Mouse (Mus musculus) telencephalon, adult 2 months (tissue): Measurements from ENCODE around the gene Mnt.

Source experiments
- DNase-seq: peaks from one replicate; pipeline ENCODE4 v3.0.0-alpha.2; 2011; ENCODE audit warnings: low read depth, low spot score

Mnt gene

GRCm38 (mm10) chr11:74831606-74832451, 1.1 kb downstream of the Mnt start:
- peak; percentile 93 for DNase-seq

DNA sequence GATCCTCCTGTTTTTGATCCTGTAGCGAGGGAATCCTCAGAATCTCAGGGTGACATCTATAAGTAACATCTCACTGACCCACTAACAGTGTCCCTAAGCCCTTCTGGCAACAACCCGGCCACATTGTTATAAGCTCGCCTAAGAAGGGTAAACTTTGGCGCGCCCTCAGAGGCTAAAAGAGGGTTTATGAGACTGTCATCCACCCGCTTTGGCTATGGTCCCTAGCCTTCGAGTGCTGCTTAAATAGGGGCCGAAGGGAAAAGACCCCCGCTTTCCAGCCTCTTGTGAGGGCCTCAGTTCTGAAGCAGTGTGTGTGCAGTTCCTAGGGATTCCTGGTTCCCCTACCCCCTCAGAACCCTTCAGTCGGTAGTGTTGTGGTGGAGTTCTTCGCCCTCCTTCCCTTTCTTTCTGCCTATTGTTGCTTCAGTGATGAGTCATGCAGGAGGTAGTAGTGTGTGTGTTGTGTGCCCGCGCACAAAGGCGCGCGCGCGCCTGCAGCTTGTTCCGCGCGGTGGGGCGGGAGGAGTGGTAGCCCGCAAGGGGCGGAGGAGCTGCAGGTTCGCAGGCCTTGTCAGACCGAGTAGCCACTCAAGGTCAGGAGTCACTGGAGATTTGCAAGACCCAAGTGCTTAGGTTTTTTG, 1.9 kb downstream of the Mnt start:
- peak; percentile 65 for DNase-seq

- no peak for DNase-seq
Observed at GRCm38 (mm10) chr11:74833536-74834358, 3.0 kb downstream of the Mnt start.

GRCm38 (mm10) chr11:74834359-74834638, 3.6 kb downstream of the Mnt start:
- DNase-seq, result no peak

DNA sequence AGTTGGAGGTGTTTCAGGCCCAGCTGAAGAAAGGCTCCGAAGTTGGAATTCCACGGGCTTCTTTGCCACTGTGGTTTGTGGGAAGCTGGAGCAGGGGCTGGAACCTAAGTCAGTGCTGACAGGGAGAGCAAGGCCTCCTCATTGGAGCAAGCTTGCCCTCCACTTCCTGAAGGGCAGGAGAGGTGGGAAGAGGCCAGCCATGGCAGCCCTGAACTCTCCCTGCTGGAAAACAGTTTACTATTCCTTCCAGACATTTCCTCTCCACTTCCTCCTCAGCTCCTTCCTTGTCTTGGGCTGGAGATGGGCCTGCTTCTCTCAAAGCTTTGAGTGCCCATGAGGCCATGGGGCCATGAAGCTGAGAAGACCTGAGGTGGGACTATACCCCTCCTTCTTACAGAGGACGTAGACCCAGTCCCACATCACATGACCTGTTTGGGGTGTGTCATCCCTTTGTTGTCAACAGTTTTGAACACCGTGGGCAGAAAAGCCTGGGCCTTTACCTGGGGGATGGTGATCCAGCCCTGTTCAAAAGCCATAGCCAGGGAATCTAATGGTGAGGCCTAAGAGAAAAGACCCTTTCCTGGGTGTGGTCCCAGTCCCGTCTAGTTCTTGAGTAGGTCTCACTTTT, 4.0 kb downstream of the Mnt start:
- no peak for DNase-seq

GRCm38 (mm10) chr11:74835593-74836224, 5.0 kb downstream of the Mnt start:
- DNase-seq, result no peak

DNA sequence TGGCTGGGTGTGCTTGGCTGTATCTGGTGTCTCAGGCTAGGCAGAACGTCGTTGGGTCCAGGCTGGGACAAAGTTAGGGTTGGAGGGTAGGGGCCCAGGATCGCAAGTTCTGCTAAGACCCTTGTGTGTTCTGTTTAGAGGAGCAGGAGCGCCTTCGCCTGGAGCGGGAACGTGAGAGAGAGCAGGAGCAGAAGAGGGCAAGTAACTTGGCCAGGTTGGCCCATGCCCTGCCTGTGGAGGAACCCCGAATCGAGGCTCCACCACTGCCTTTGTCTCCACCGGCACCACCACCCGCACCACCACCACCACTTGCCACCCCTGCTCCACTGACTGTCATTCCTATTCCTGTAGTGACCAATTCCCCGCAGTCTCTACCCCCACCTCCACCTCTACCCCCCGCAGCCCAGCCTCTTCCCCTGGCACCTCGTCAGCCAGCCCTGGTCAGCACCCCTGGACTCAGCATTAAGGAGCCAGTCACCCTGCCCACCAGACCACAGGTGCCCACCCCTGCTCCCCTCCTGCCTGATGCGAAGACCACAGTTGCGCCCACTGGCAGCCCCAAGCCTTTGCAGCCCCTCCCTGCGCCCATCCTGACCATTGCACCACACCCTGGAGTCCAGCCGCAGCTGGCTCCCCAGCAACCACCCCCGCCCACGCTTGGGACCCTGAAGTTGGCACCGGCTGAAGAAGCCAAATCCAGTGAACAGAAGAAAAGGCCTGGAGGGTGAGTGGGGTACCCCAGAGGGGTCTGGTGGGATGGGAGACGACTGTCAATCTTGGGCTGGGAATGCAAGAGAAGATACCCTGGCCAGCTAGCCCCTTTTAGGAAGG, 5.7 kb downstream of the Mnt start:
- no peak for DNase-seq

DNA sequence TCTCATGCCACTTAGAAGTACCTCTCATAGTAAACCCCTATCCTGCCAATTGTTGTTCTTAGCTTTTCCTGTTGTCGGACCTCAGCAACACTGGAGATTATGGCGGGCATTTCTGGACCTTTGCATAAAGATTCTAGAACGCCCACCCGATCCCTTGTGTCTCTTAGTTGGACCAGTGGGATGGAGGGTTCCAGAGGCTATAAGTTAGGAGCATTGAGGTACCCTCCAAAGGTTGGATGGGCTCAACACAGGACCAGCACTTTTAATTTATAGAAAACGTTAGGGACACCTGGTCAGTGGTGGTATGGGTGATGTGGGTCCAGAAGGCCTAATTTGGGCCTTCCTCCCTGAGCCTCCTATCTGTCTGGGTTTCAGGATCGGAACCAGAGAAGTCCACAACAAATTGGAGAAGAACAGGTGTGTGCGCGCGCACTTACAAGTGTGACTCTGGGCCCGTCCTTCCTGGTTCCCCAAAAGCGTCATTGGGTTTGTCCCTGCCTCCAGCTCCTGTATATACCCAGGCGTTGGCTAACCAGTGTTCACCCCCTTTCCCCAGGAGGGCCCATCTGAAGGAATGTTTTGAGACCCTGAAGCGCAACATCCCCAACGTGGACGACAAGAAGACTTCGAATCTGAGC, 6.5 kb downstream of the Mnt start:
- no peak for DNase-seq

DNA sequence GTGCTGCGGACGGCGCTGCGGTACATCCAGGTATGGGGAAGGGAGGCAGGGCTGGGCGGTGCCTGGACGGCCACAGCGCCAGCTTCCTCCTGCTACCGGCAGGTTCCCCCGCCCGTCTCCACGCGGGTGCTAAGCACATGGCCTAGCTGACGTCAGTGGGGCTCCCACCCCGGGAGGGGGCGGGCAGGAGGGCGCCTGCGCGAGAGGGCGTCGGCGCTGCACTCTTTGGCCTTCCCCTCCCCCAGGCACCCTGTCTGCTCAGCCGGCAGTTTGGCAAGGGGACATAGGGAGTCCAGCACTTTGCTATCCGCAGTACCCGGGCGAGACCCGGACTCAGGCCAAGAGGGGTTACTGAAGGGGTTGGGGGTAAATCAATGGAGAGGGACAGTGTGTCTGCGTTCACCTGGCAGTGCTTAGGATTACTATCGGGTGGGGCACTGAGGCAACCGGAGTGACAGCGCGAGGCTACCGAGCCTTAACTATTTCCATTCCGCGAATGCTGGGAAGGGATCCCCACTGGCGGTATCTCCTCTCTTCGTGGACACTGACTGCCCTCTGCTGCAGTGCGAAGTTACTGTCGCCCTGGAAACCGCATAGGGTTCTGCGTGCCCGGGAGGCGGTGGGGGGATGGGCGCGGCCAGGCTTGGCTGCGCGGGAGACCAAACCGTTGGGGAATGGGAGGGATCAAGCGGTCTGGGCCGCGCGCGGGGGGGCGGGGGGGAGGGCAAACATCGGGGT, 7.1 kb downstream of the Mnt start:
- peak; percentile 85 for DNase-seq

GRCm38 (mm10) chr11:74838441-74838840, 7.7 kb downstream of the Mnt start:
- DNase-seq, result peak; percentile 80

DNA sequence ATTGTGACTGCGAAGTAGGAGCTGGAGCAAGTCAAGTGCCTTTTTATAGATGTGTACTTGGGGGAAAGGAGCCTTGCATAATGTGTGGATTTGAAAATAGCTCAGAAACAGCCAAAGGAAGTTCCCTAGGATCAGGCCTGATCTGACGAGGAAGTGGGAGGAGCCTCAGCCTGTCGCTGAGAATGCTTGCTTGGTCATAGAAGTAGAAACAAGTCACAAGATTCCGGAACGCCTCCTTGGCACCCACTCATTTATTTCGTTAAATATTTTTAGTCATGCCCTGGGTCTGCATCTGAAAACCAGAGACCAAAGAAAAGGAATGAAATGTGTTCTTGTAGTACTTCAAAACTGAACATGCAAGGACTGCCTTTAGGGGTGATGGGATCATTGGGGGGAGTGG, 8.3 kb downstream of the Mnt start:
- DNase-seq, result peak; percentile 92

- DNase-seq, result no peak
Observed at GRCm38 (mm10) chr11:74839860-74840715, 9.4 kb downstream of the Mnt start.

- DNase-seq, result no peak
Observed at GRCm38 (mm10) chr11:74840739-74841138, 10.0 kb downstream of the Mnt start.

DNA sequence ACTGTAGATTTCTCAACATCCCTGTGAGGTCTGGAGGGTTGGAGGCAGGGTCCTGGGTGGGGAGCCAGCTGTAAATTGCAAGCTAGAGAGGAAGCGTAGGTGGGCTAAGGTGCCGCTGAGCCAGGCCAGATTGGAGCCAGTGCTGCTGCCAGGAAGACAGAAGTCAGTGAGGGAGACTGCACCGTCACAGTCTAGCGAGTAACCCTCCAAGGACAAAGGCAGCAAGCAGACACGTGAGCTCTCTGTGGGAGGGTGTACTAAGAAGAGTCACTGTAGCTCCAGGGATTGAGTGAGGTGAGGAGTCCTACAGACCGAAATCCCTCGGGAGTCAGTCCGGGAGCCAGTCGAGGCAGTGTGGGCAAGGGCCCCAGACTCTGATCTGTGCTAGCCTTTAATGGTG, 10.6 kb downstream of the Mnt start:
- no peak for DNase-seq

DNA sequence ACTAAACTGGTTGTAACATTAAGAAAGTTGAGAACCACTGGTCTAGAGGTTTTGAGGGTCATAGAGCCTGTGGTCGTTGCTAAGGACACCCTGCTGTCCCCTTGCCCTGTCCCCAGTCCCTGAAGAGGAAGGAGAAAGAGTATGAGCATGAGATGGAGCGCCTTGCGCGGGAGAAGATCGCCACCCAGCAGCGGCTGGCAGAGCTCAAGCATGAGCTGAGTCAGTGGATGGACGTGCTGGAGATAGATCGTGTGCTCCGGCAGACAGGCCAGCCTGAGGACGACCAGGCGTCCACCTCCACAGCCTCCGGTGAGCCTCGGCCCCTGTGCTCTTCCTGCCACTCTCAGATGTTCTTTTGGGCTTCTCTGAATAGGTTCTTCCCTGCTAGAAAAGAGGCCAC, 11.3 kb downstream of the Mnt start:
- no peak for DNase-seq

DNA sequence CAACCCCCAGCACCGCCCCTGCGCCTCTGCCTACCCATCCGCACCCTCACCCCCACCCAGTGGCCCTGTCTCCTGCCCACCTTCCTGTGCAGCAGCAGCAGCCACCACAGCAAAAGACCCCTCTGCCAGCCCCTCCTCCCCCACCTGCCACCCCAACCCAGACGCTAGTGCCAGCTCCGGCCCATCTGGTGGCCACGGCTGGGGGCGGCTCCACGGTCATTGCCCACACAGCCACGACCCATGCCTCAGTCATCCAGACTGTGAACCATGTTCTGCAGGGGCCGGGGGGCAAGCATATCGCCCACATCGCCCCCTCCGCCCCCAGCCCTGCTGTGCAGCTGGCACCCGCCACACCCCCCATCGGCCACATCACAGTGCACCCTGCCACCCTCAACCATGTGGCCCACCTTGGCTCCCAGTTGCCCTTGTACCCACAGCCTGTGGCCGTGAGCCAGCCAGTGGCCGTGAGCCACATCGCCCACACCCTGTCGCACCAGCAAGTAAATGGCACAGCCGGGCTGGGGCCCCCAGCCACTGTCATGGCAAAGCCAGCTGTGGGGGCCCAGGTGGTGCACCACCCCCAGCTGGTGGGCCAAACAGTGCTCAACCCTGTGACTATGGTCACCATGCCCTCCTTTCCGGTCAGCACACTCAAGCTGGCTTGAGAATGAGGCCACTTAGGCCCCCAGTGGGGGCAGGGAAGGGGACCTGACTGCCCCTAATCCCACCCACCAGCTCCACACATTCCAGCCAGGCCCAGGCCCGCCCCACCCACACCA, 12.1 kb downstream of the Mnt start:
- DNase-seq, result no peak

DNA sequence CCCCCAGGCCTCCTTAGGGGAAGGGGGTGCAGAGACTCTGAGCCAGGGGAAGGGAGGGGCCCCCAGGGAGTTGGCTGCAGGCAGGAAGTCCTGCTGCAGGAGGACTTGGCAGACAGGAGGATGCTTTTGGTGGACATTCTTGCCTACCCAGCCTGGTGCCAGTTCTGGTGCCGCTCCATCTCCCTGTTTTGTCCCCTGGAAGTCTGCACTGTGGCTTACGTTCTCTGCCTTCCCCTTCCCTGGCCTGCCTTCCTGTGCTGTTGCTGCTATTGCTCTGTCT, 12.7 kb downstream of the Mnt start:
- no peak for DNase-seq

DNA sequence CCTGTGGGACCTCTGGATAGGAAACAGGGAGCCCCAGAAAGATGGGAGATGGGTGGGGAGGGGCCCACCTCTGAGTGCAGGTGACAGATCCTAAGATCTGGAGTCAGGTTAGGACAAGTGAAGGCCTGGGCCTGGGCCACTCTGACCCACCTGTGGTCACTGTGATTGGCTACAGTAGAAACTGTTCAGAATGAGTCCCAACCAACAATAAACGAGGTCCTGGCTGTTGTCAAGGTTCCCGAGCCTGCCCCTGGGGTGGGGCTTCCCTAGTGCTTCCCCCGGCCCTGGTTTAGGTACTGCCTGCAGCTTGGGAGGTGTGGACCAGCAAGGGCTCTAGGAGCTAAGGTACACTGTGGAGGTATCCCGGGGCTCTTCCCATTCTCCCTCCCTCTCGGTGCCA, 13.0 kb downstream of the Mnt start:
- no peak for DNase-seq
